Comparison of ENCODE assay signal across 8 mouse cellular contexts in genomic region chr4:150346651-150347386, GRCm38 (mm10).
DNase-seq lines count a peak whose midpoint lies in the region; ATAC-seq lines count a peak whose summit lies in the region.

No protein-coding gene starts in this region.

- WGBS in forebrain, embryonic 16.5 days: 4% methylated on average over 4 of the region's 4 CpGs
- 15% methylated on average over 4 of the region's 4 CpGs for WGBS in neural tube, embryonic 15.5 days

- no peaks in the 10 kb centered on the region for H3K36me3 ChIP-seq in forebrain, embryonic 16.5 days (ENCODE audit: control insufficient read depth, insufficient read depth)
- H3K36me3 ChIP-seq in neural tube, embryonic 15.5 days: no peaks in the 10 kb centered on the region

- H3K4me2 ChIP-seq in forebrain, embryonic 16.5 days (ENCODE audit: low read length): no peak overlapping the region
- H3K4me2 ChIP-seq in neural tube, embryonic 15.5 days: no peak overlapping the region

- peaks cover 28% of the 10 kb centered on the region for H3K4me1 ChIP-seq in forebrain, embryonic 16.5 days (replicated peaks; ENCODE audit: control insufficient read depth, insufficient read depth, low read length)
- H3K4me1 ChIP-seq in neural tube, embryonic 15.5 days: peaks cover 58% of the 10 kb centered on the region

- no peak overlapping the region for H3K4me3 ChIP-seq in forebrain, embryonic 16.5 days (replicated peaks; ENCODE audit: low read length)
- no peak overlapping the region for H3K4me3 ChIP-seq in neural tube, embryonic 15.5 days (replicated peaks)

- no peak overlapping the region for H3K9ac ChIP-seq in forebrain, embryonic 16.5 days (replicated peaks; ENCODE audit: low read depth, low read length)
- no peak overlapping the region for H3K9ac ChIP-seq in neural tube, embryonic 15.5 days (replicated peaks)

- no peaks in the 10 kb centered on the region for H3K27me3 ChIP-seq in forebrain, embryonic 16.5 days (replicated peaks; ENCODE audit: control insufficient read depth, insufficient read depth, low read length)
- H3K27me3 ChIP-seq in neural tube, embryonic 15.5 days (replicated peaks): no peaks in the 10 kb centered on the region

- peak; percentile 80 for DNase-seq in heart, adult 11 months
- no peak for DNase-seq in heart, adult 9 months (ENCODE audit: low spot score in 2 of 2)
- peak; percentile 39 for DNase-seq in kidney, postnatal 10 days
- DNase-seq in adrenal gland, postnatal 10 days: no peak
- no peak for DNase-seq in spleen, adult 12 weeks (ENCODE audit: low spot score)
- no peak for DNase-seq in ovary, postnatal 14 days (ENCODE audit: low spot score)

- peak; percentile 94 for ATAC-seq in forebrain, embryonic 16.5 days
- peak; percentile 69; the same call in 1 of the 2 replicates for ATAC-seq in neural tube, embryonic 15.5 days (ENCODE audit: low FRiP score)

- H3K27ac ChIP-seq in forebrain, embryonic 16.5 days (ENCODE audit: low read length): no peak overlapping the region
- H3K27ac ChIP-seq in neural tube, embryonic 15.5 days (replicated peaks): peak overlapping the region; percentile 60; the same call in 1 of the 2 replicates

- H3K9me3 ChIP-seq in forebrain, embryonic 16.5 days (ENCODE audit: control insufficient read depth, low read length): no peaks in the 10 kb centered on the region
- H3K9me3 ChIP-seq in neural tube, embryonic 15.5 days (replicated peaks): no peaks in the 10 kb centered on the region

Comparison
In these comparisons a context has a peak if more than half of its experiments do, and no peak if none do; other contexts are left out.
1. DNase-seq: peak in heart, adult 11 months (single experiment) and kidney, postnatal 10 days (single experiment); none in heart, adult 9 months (0 of 2), adrenal gland, postnatal 10 days (single experiment), spleen, adult 12 weeks (single experiment) and ovary, postnatal 14 days (single experiment).